Mouse (Mus musculus): ENCODE measurements at regions not wholly inside any gene's neighbourhood (a gene's known extent, or its start where the extent isn't known, plus 50 kb on each side); places are given as distances from the start of the nearest gene placed in this dataset.

- no peak for DNase-seq (ENCODE audit: low spot score)
These were observed 52.4 kb upstream of the Olfr291 start for GRCm38 (mm10) chr7:84800966-84801365.

GRCm38 (mm10) chr7:84794655-84795054 is 58.7 kb upstream of the Olfr291 start:
- DNase-seq (ENCODE audit: low spot score), result peak; percentile 7

- peak; percentile 82 for DNase-seq (ENCODE audit: low spot score)
These were observed 74.0 kb upstream of the Olfr291 start for GRCm38 (mm10) chr7:84779276-84779825.

- DNase-seq (ENCODE audit: low spot score), result no peak
These were observed 75.7 kb upstream of the Olfr291 start for GRCm38 (mm10) chr7:84777696-84778095.

- DNase-seq (ENCODE audit: low spot score), result no peak
These were observed 66.5 kb upstream of the Zfand6 start for GRCm38 (mm10) chr7:84756261-84756660.

GRCm38 (mm10) chr7:84753361-84753760 is 63.6 kb upstream of the Zfand6 start:
- no peak for DNase-seq (ENCODE audit: low spot score)

- peak; percentile 61 for DNase-seq (ENCODE audit: low spot score)
These were observed 59.9 kb upstream of the Zfand6 start for GRCm38 (mm10) chr7:84749434-84750301.

- no peak for DNase-seq (ENCODE audit: low spot score)
These were observed 58.1 kb upstream of the Zfand6 start for GRCm38 (mm10) chr7:84747847-84748246.

- no peak for DNase-seq (ENCODE audit: low spot score)
These were observed 54.7 kb upstream of the Zfand6 start for GRCm38 (mm10) chr7:84744321-84745070.

- peak; percentile 29 for DNase-seq (ENCODE audit: low spot score)
These were observed 50.2 kb upstream of the Zfand6 start for GRCm38 (mm10) chr7:84739965-84740390.

Data from lung, postnatal 25 days (tissue).